In genomic region chr10:78480954-78481927, GRCm38 (mm10) we compare ENCODE assay signal across 8 mouse cellular contexts. TPM values are rescaled to one million over a fixed set of nuclear protein-coding genes. Genes with fewer than 3 reads are reported as not detected.
DNase-seq lines count a peak whose midpoint lies in the region; ATAC-seq lines count a peak whose summit lies in the region.

No protein-coding gene starts in this region.

- H3K27ac ChIP-seq in kidney, embryonic 14.5 days (ENCODE audit: low read depth, low read length): no peak overlapping the region
- peak overlapping the region; percentile 81 for H3K27ac ChIP-seq in brown adipose tissue, adult 24 weeks (replicated peaks; ENCODE audit: low read depth, low read length)
- no peak overlapping the region for H3K27ac ChIP-seq in hindbrain, embryonic 16.5 days (ENCODE audit: low read depth, low read length)
- no peak overlapping the region for H3K27ac ChIP-seq in midbrain, embryonic 13.5 days

- ATAC-seq in kidney, embryonic 14.5 days (ENCODE audit: low FRiP score, low TSS enrichment): no peak; the same call in 1 of the 2 replicates
- ATAC-seq in hindbrain, embryonic 16.5 days: peak; percentile 40
- ATAC-seq in midbrain, embryonic 13.5 days: peak; percentile 8

- H3K4me2 ChIP-seq in kidney, embryonic 14.5 days (replicated peaks; ENCODE audit: low read depth, low read length): peak overlapping the region; percentile 90
- peak overlapping the region; percentile 85 for H3K4me2 ChIP-seq in hindbrain, embryonic 16.5 days (ENCODE audit: low read length)
- H3K4me2 ChIP-seq in midbrain, embryonic 13.5 days (replicated peaks): peak overlapping the region; percentile 72

- H3K9ac ChIP-seq in kidney, embryonic 14.5 days (ENCODE audit: low read depth, low read length): peak overlapping the region; percentile 56
- H3K9ac ChIP-seq in hindbrain, embryonic 16.5 days (ENCODE audit: low read depth, low read length): peak overlapping the region; percentile 68
- peak overlapping the region; percentile 48; the same call in 1 of the 2 replicates for H3K9ac ChIP-seq in midbrain, embryonic 13.5 days (replicated peaks)

- peak overlapping the region; percentile 50 for H3K4me3 ChIP-seq in kidney, embryonic 14.5 days (ENCODE audit: low read length)
- peak overlapping the region; percentile 64 for H3K4me3 ChIP-seq in brown adipose tissue, adult 24 weeks (ENCODE audit: insufficient read depth, low read depth, low read length)
- H3K4me3 ChIP-seq in hindbrain, embryonic 16.5 days (ENCODE audit: low read length): peak overlapping the region; percentile 51
- peak overlapping the region; percentile 49 for H3K4me3 ChIP-seq in midbrain, embryonic 13.5 days (replicated peaks)

- H3K27me3 ChIP-seq in kidney, embryonic 14.5 days (ENCODE audit: control insufficient read depth, insufficient read depth, low read length): 0 out of 2 replicates have a peak, but pooled peaks cover 10% of the 10 kb centered on the region
- no peaks in the 10 kb centered on the region for H3K27me3 ChIP-seq in hindbrain, embryonic 16.5 days (replicated peaks; ENCODE audit: control insufficient read depth, insufficient read depth, low read length)
- H3K27me3 ChIP-seq in midbrain, embryonic 13.5 days: peaks cover 18% of the 10 kb centered on the region

- no peaks in the 10 kb centered on the region for H3K36me3 ChIP-seq in kidney, embryonic 14.5 days (ENCODE audit: control insufficient read depth, insufficient read depth, low read length)
- no peaks in the 10 kb centered on the region for H3K36me3 ChIP-seq in hindbrain, embryonic 16.5 days (ENCODE audit: control insufficient read depth, insufficient read depth, low read length)
- H3K36me3 ChIP-seq in midbrain, embryonic 13.5 days: no peaks in the 10 kb centered on the region

- no peak for DNase-seq in kidney, adult 9 months
- no peak for DNase-seq in embryo, embryonic 11 days
- DNase-seq in cerebellum, postnatal 25 days: no peak
- DNase-seq in cerebellum, postnatal 4 days (ENCODE audit: low spot score in 2 of 2): no peak

- no peaks in the 10 kb centered on the region for H3K9me3 ChIP-seq in kidney, embryonic 14.5 days (ENCODE audit: control insufficient read depth, low read length)
- no peaks in the 10 kb centered on the region for H3K9me3 ChIP-seq in hindbrain, embryonic 16.5 days (ENCODE audit: control insufficient read depth, low read length)
- H3K9me3 ChIP-seq in midbrain, embryonic 13.5 days: no peaks in the 10 kb centered on the region

- 0 out of 2 replicates have a peak, but pooled peaks cover 5% of the 10 kb centered on the region for H3K4me1 ChIP-seq in kidney, embryonic 14.5 days (ENCODE audit: control insufficient read depth, insufficient read depth, low read length)
- H3K4me1 ChIP-seq in brown adipose tissue, adult 24 weeks (ENCODE audit: control insufficient read depth, insufficient read depth, insufficient read length, low read length): peaks cover 4% of the 10 kb centered on the region; the same call in 1 of the 2 replicates
- peaks cover 4% of the 10 kb centered on the region; the same call in 1 of the 2 replicates for H3K4me1 ChIP-seq in hindbrain, embryonic 16.5 days (ENCODE audit: control insufficient read depth, insufficient read depth, low read depth, low read length)
- H3K4me1 ChIP-seq in midbrain, embryonic 13.5 days (replicated peaks): peaks cover 10% of the 10 kb centered on the region

- 31% methylated on average over 21 of the region's 21 CpGs for WGBS in kidney, embryonic 14.5 days
- WGBS in hindbrain, embryonic 16.5 days: 34% methylated on average over 21 of the region's 21 CpGs
- WGBS in midbrain, embryonic 13.5 days: 41% methylated on average over 21 of the region's 21 CpGs

RNA-seq across cellular contexts. Expression of gene Pdxk, which starts 16.5 kb away (rescaled TPM):
- polyA plus RNA-seq in kidney, embryonic 14.5 days (2014; fragmentation: Nextera tagmentation; extraction: Ambion mirVana): 6.9 and 13.2 TPM in 2 replicates
- 21.2 and 28.2 TPM in 2 replicates for polyA plus RNA-seq in brown adipose tissue, adult 24 weeks (2012; ENCODE audit: insufficient read depth, insufficient read length, missing spikeins)
- polyA plus RNA-seq in hindbrain, embryonic 16.5 days (2015; fragmentation: Nextera tagmentation; extraction: Ambion mirVana): 52.5 and 59.5 TPM in 2 replicates
- polyA plus RNA-seq in midbrain, embryonic 13.5 days (2015; fragmentation: Nextera tagmentation; extraction: Ambion mirVana): 16.6 and 17.4 TPM in 2 replicates

RNA-seq across cellular contexts. Expression of gene Olfr1358, which starts 36.0 kb away (rescaled TPM):
- polyA plus RNA-seq in kidney, embryonic 14.5 days (2014; fragmentation: Nextera tagmentation; extraction: Ambion mirVana): not detected in 2 replicates
- not detected in 2 replicates for polyA plus RNA-seq in brown adipose tissue, adult 24 weeks (2012; ENCODE audit: insufficient read depth, insufficient read length, missing spikeins)
- polyA plus RNA-seq in hindbrain, embryonic 16.5 days (2015; fragmentation: Nextera tagmentation; extraction: Ambion mirVana): not detected in 2 replicates
- not detected in 2 replicates for polyA plus RNA-seq in midbrain, embryonic 13.5 days (2015; fragmentation: Nextera tagmentation; extraction: Ambion mirVana)

RNA-seq across cellular contexts. Expression of gene Cstb, which starts 55.8 kb away (rescaled TPM):
- polyA plus RNA-seq in kidney, embryonic 14.5 days (2014; fragmentation: Nextera tagmentation; extraction: Ambion mirVana): 206 and 270 TPM in 2 replicates
- 192 and 249 TPM in 2 replicates for polyA plus RNA-seq in brown adipose tissue, adult 24 weeks (2012; ENCODE audit: insufficient read depth, insufficient read length, missing spikeins)
- 86.1 and 102 TPM in 2 replicates for polyA plus RNA-seq in hindbrain, embryonic 16.5 days (2015; fragmentation: Nextera tagmentation; extraction: Ambion mirVana)
- polyA plus RNA-seq in midbrain, embryonic 13.5 days (2015; fragmentation: Nextera tagmentation; extraction: Ambion mirVana): 91.6 and 97.8 TPM in 2 replicates
